Mouse (Mus musculus) lung, adult 2 months (tissue): ENCODE data around the gene 2010111I01Rik.

Source experiments
- CTCF ChIP-seq: fragments of 200-500 bp; IDR thresholded peaks from 2 replicates; pipeline ENCODE4 v1.5.1; 2011; ENCODE audit warnings: mild to moderate bottlenecking, low read length, control low read depth; ENCODE audit not compliant: insufficient read depth
- POLR2A ChIP-seq: fragments of 200-500 bp; IDR thresholded peaks from 2 replicates; pipeline ENCODE4 v1.6.1; 2011; ENCODE audit warnings: low read depth, mild to moderate bottlenecking, control low read depth, low read length, borderline replicate concordance; ENCODE audit errors: extremely low read depth

DNA sequence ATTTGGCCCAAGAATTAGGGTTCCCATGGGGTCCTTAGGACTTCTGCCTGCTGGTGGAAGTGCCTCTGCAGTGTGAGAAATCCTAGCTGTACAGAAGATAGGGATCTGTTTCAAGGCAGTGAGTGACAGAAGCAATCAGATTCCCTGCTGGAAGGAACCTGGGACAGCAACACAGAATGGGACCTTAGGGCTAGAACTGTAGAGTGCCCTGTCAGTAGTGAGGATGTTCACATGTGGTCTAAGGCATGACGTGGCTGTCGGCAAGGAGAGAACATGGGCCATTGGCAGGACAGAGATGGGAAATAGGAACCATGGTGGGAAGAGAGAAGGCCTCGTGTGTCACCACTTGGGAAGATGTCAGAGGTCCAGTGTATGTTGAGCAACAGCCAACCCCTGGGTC, 344.9 kb downstream of the 2010111I01Rik start:
- TF ChIP-seq CTCF, result no peak
- TF ChIP-seq POLR2A, result no peak
